Mouse (Mus musculus): ENCODE measurements around the gene Cpxm2. TPM values are rescaled to one million over a fixed set of nuclear protein-coding genes. Genes with fewer than 3 reads are reported as not detected.

The Cpxm2 gene
- total RNA-seq, 2 experiments from 2014 or later, result 2.8 to 3.2 TPM

DNA sequence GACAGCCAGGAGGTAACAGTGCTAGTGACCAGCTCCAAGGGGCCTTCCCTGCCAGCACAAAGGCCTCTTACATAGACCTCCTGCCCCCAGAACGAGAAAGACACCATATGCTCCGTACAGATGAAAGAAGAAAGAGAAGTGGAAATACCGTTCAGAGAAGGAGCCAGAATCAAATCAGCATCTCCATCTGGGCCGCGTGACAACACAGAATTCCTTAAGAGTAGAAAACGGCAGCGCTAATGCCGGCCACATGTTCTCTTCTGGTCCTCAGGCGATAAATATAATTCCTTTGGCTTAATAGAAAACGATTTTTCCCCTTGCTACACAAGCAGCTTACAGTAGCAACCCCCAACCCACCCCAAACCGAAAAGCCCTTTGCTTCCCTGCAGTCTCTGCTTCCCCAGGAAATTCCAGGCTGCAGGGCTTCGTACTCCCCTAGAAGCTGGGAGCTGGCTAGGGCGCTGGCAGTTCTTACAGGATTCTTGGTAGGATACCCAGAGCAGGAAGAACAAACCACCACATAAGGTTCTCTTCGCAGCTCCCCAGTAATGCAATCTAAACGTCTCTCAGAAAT, 9.2 kb downstream of the Cpxm2 start:
- no peak for DNase-seq

DNA sequence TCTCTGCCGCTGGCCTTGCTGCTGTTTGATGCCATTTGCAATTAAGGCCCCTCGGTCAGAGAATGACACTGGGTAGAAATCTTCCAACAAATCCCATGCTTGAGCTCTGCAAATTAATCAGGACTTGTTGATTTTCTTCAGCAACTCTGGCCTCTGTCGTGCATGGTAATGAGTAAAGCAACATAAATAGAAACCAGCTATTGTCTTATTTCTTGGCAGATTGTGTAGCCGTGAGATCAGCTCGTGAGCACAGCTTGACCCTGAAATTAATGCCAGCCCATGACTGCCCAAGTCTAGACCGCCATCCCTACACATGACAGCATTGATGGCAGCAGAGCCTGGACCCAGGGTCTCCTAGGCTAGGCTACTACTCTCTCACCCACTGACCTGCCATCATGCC, 25.9 kb downstream of the Cpxm2 start:
- no peak for DNase-seq

DNA sequence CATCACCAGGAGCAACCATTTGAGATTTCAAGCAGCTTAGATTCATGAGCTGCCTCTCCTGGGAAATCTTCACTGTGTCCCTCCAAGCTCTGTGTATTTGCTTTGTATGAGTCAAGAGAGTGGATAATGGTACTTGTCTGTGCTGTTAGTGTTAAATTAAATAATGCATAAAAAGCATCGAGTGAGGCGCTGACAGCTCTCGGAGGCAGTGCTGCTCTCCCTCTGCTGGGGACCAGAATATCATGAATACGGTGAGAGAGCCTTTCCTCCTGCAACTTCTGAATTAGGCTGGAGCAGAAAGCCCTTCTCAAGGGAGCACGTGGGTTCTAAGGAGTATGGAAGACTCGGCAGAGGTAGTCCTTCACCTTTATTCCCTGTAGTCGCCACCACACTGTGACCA, 29.6 kb downstream of the Cpxm2 start:
- no peak for DNase-seq

DNA sequence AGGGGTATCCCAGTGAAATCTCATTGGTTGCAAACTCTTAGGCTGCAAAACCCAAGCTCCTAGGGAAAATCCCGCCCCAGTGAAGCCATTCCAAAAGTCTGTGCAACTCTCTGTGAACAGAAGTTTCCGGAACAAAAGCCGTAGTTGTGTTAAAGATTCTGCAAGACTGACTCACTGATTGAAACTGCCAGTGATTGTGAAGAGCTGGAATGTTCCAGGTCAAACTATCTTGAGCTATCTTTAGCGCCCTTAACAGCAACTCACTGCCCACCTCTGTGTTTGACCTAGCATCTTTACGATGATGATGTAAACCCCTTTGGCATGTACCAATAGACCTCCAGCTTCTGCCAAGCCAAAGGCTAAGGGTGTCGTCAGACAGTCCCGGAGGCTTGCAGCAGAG, 31.3 kb downstream of the Cpxm2 start:
- DNase-seq, result no peak

DNA sequence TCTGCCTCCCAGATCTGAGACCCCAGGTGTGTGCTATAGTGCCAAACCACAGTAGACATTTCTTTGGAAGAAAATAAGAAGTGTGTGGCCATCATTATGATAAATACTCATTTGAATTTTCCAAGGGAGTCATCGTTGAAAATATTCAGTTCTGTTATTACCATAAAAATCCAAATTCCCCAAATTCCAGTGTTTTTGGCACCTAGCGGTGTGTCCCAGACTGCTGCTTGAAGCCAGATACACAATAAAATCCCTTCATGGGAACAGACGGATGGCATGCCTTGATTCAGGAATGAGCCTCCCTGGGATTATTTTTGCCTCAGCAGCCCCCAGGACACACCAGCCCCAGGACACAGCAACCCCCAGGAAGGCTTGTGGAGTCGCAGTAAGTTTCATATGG, 34.7 kb downstream of the Cpxm2 start:
- DNase-seq, result no peak

DNA sequence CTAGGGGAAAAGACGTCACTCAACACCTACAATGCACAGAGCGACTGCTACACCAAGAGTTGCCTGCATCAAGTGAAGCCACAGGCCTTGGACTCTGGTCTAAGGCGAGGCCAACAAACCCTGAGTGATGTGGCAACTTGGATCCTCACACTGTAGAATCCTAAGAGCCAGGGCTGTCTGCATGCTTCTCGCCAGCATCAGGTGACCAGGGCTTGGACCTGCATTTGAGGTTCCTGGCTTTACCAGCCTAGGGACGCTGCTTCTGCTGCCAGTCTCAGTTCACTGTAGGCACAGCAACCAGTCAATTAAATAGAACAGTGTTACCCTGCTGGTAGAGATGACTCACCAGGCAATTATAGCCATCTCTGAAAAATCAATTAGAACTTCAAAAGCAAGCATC, 42.8 kb downstream of the Cpxm2 start:
- DNase-seq, result no peak

DNA sequence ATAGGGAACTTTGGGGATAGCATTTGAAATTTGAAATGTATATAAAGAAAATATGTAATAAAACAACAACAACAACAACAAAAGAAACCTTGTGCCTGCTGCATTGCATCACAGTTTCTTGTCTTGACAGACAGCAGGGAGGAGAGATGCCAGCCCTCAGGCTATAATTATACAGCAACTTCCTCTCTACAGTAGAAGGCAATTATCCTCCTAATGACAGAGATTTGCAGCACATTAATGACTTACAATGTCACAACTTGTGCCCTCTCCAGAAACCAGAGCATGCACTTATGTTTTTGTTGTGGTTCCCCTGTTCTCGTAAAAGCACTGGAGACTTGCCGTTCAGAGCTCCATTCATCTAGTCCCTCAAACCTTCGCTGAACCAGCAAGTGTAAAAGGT, 44.2 kb downstream of the Cpxm2 start:
- no peak for DNase-seq

DNA sequence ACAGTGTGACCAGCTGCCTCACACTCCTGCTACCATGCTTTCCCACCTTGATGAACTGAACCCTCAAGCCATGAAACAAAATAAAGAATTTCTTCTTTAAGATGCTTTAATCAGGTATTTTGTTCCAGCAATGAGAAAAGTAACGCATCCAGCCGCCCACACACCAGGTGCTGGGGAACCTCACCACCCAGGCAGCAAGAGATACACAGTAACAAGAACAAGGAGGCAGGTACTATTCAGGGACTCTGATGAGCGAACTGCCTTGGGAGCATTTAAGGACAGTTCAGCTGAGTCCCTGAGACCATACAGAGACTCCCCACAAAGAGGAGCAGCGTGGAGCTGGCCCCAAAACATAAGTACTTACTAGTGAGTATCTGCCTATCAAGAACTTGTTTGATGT, 47.6 kb downstream of the Cpxm2 start:
- no peak for DNase-seq

DNA sequence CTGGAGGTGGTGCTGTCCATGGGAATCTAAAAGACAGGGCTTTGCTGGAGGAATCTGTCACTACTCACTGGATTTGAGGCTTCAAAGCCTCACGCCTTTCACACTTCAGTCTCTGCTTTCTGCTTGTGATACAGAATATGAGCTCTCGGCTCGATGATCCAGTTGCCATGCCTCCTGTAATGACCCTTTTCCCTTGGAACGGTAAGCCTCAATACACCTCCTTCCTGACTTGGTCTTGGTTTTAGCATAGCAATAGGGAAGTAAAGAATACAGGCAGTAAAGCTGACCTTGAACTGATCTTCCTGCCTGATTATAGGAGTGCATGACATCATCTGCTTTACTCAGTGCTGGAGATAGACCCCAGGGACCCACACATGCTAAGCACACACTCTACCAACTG, 49.2 kb downstream of the Cpxm2 start:
- no peak for DNase-seq

DNA sequence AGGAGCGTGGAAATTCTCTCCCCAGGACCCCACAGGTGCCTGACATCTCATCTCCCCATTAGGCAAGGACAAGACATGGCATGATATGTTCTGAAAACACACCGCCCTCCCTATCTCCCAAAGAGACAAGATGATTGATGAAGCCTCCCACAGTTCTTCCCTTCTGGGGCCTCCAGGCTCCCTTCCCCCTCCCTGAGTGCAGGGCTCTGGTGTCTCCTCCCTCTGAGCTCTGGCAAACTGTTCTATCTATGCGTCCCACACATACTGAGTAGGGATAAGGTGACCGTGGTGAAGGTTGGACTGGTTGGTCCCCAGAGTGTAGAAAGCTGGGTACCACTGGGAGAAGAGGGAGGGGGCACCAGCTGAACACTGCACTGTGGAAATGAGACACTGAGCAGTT, 56.1 kb downstream of the Cpxm2 start:
- no peak for DNase-seq

DNA sequence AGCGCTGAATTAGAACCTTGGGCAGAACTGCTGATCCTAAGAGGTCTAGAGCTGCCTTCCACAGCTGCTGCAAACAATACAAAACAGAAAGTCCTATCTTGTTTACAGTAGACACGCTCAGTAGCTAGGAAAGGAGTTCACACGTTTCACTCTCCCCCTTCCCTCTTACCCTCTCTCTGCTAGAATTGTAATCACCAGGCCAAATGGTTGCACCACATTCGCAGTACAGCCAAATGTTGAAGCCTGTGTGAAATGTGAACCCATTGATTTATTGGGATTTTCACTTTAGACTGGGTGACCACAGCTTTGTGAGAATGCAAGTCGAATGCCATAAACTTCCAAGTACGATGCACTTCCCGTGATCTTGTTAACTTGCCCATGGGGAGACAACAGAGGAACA, 59.9 kb downstream of the Cpxm2 start:
- no peak for DNase-seq

DNA sequence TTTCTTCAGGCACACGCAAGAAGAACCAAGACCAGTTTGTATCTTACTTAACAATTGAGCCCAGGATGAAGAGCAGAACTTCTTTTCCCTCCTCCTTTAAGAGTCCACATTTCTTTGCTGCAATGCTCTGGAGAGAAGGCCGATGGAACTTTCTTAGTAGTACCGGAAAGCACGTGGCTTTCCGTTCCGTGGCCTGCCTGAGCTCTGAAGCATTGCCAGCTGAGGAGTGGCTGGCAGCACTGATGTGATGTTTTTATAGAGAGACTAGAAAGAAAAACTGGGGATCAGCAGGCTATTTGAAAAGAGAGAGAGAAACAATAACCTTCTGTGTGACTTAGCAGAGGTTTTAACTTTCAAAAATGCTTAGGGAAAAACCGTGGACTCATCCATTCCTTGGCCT, 63.0 kb downstream of the Cpxm2 start:
- no peak for DNase-seq

DNA sequence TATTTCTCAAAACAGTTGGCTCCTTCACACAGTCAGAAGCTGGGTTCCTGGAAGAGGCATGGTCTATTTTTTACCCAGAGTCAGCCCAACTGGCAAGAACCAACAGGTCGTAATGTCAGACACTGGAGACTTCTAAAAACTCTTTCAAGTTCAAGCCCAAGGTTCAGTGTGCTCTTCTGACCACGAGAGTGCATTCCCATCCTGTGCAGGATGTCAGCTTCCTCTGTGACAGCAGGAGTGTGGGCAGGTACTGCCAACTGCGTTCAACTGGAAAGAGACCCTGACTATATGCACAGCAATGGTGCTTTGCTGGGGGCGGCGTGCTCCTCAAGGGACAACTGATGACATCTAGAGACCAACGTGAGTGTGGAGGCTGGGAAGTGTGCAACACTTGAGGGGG, 65.9 kb downstream of the Cpxm2 start:
- DNase-seq, result no peak

DNA sequence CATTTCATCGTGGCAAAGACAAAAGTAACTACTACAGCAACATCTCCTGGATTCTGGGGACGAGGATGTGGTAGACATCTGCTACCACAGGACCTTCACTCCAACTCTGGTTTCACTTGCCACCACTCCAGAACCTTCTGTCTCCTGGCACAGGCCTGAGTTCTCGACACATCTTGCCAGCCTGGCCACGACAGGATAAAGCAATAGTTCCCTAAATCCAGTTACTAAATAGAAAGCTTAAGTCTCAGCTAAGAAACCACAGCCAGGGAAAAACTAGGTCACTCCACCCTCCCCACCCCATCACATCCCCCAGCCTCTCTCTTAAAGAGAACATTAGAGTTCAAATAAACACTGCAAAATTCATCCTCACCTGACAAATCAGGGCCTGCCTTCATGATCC, 66.4 kb downstream of the Cpxm2 start:
- no peak for DNase-seq

DNA sequence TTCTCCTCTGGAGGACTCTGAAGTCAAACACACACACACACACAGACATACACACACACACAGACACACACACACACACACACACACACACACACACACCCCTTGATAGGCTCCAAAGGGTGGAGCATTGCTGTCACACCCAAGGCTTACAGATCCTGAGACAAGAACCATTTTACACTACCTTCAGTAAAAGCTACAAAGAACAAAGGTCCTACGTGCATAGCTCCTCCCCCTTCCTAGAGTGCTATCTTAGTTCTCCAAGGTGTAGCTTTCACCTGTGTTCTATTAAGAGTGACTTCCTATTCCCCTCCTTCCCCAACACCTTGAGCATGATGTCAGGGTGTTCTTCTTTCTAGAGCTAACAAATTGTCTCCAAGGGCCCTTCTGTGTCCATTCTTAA, 78.7 kb downstream of the Cpxm2 start:
- DNase-seq, result no peak

DNA sequence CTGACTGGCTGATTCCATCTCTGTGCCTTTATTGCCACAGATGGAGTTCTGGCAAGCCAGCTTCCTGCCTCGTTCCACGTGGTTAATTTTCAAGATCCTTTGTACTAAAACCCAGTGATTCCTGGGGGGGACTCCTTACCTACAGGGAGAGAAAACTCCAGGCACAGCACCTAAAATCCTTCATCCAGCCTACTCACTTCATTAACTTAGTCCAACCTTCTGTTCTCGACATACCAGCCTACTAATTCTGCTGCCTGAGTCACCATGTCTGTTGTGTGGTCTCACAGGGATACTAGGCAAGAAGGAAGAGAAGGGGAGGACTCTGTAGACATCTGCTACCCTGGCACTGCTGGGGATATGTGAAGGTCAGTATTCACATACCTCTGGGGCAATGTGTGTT, 80.0 kb downstream of the Cpxm2 start:
- no peak for DNase-seq

DNA sequence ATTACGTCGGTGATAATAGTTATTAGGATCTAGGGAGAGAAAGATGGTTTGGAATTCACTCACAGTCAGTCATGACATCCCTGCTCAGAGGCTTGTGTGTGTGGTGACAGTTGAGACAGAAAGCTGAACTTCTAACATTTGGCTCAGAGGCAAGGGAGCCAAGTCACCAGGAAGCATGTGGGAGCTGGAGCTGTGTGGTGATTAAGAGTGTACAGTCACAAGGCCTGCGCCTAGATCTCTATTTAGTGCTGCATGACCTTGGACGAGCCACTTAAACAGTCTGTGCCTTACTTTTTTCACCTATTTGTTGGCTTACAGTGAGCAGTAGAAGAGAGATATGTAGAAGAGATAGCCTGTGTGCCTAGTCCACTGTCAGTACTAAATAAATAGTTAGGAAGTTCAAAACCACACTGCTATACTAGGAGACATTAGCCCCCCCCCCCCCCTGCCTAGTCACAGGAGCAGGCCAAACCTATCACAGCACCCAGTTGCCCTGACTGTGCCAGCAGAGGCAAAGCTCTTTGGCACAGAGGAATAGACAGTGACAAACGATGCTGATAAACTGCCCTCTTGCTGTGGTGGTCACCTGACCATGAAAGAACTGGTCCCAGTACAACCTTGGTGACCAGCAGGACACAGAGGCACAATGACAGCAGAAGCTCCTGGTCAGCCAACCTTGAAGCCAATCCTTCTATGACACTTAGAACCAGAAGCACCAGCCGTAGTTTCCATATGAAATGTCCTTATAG, 83.5 kb downstream of the Cpxm2 start:
- DNase-seq, result no peak

DNA sequence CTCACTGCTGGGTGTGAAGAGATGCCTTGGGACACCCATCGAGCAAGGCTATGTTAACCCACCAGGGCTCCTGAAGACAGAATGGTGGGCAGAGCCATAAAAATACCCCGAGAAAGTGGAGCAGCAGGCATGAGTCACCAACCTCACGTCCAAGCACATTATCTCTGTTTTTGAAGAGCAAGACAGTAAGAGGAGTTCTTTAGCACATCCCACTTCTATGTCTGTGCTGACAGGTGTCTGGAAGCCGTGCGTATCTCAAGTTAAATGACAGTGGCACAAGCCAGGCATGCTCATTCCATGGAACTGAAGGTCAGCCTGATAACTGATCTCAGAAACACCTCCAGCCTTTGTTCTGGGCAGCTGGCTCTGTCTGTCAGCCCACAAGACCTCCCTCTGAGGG, 86.6 kb downstream of the Cpxm2 start:
- no peak for DNase-seq

DNA sequence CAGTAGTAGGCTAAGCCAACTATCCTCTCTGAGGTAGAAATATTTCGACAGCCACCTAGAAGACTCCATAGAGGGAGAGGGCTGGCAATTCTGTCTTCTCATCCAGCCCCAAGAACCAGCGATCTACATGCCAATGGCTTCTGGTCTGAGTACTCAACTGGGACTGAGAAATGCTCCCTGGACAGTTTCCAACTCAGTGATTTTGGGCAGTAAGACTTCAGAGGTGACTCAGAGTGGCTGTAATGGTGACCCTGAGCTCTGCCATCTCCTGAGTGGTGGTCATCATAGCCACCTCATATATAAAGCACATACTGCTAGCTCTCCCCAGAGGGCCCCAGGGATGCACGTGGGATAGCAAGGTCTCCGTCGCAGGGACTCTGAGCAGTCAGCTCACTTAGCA, 87.0 kb downstream of the Cpxm2 start:
- DNase-seq, result peak; percentile 27

DNA sequence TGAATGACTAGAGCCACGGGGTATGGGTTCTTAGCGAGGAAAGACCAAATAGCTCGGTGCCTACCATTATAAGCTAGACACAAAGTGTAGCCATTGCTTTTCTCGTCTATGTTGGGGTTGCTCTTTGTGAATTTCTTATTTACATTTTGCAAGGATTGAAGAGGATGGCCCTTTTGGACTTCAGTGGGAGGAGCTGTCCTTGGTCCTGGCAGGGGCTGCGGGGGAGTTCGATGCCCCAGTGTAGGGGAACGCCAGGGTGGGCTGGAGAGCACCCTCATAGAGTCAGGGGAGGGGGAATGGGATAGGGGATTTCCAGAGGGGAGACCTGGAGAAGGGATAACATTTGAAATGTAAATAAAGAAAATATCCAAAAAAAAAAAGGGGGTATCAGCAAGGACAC, 94.4 kb downstream of the Cpxm2 start:
- DNase-seq, result peak; percentile 20

DNA sequence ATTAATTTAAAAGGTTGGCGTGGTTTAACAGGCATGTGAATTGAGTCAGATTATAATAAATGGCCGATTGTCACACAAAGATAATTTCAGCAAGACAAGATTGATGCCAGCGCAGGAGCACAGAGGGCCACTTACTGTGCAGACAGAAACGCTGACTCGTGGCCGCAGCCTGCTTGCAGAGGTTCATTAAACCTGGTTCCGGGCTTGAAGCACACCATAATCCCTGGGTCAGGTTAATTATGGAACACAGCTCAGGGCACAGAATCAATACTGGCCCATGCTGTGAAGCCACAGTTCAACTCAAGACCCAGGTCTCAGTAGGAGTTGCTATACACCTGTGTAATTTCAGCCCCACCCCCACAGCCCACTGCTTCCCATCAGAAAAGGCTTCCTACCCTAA, 98.0 kb downstream of the Cpxm2 start:
- DNase-seq, result no peak

DNA sequence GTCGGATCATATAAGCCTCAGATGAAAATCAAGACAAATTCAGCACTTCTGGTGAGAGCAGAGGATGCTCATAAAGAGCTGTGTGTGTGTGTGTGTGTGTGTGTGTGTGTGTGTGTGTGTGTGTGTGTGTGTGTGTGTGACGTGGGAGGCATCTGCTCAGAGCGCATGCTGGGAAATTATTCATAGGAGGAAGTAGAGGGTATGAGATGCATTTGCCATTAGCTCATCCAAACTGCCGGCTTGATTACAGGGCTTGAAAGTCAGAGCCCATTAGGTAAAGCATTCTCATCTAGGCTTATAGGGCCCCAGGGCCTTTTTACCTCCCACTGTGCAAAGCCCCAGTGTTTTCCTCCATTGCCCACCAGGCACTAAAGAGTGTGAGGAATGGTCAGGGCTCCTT, 107.9 kb downstream of the Cpxm2 start:
- no peak for DNase-seq

DNA sequence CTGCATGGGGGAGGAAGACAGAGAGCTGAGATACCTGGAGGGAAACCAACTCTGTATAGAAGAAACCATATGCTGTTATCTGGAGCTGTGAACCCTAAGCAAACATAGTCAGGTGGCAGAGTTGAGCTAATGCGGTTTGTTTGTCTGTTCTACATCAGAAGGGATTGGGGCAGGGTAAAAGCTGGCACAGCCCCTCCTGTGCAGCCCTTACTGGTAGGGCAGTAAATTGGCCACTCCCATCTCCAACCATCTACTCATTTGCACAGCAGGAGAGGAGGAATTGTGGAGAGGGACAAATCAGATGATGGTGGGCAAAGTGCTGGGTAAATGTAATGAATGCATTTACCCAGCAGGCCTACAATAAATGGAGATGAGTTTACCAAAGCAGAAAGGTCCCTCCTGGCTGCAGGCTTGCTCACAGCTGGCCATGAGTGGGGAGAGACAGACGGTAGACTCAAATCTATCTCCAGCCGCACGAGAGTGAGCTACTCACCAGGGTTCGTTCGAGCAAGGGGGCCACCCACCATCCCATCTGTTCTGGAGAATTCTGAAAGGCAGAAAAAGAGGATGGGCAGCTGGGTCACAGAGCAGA, 122.5 kb downstream of the Cpxm2 start:
- DNase-seq, result no peak

DNA sequence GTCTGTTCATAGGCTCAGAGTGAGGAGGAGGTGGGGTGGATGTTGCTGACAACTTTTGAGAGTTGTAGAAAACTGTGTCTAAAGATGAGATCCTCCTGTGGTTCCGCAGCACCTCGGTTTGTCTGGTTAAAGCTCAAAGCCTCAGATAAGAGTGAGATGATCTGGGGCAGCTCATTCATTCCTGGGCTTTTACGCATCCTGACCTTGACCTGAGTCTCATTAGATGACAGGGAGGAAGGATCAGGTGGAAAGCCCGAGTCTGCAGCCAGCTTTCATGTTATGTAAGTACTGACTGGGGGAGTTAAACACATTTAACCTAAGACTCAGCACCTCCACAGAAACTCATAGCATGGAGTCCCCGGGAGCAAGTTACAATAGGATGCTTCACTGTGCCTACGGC, 127.9 kb downstream of the Cpxm2 start:
- no peak for DNase-seq

Data from adrenal gland, postnatal 10 days (tissue).